Mouse (Mus musculus) ES-Bruce4 (cell line): ENCODE measurements around the gene Pinlyp.

Source experiments
- CTCF ChIP-seq: IDR thresholded peaks from one replicate; pipeline ENCODE4 v1.8.1; 2011; ENCODE audit warnings: low read depth, low read length
- EP300 ChIP-seq: IDR thresholded peaks from 2 replicates; pipeline ENCODE4 v1.6.1; 2011; ENCODE audit warnings: low read depth, low read length; ENCODE audit not compliant: insufficient read depth

GRCm38 (mm10) chr7:24571071-24571470 lies 25.2 kb upstream of the Pinlyp start:
- no peak for TF ChIP-seq EP300
- TF ChIP-seq CTCF = no peak
